Mouse (Mus musculus): ENCODE measurements around the gene Kat6b.

DNA sequence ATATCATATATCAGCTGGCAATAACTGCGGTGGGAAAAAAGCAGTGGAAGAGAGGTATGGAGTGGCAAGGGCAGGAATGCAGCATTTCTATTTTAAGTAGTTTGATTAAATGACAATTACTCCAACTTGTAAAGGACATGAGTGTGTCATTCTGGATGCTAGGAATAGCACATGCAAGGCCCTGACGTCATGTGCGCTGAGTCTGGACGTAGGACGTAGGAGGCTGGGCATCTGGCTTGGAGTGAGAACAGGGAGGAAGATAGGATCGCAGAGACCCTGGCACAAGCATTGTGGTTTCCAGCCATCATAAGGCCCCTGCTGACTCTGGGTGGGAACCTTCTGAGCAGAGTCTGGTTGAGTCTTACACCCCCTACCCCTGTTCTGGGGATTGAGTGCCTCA lies 101.8 kb downstream of the Kat6b start:
- TF ChIP-seq CTCF (conservative IDR thresholded peaks at IDR 0.05; ENCODE audit: insufficient read depth, insufficient read length, low read depth, low read length) (no peak), POLR2A (IDR thresholded peaks at IDR 0.05; ENCODE audit: low read depth, low read length) (no peak)

All from kidney, adult 2 months (tissue).